Mouse (Mus musculus) spleen, postnatal 4 days (tissue): ENCODE measurements around the gene Tenm2.

Experiments used
- DNase-seq, 2 experiments: peaks; one replicate each; pipeline ENCODE4 v3.0.0; 2022; ENCODE audit warnings: low spot score in 2 of 2

Gene Tenm2

DNA sequence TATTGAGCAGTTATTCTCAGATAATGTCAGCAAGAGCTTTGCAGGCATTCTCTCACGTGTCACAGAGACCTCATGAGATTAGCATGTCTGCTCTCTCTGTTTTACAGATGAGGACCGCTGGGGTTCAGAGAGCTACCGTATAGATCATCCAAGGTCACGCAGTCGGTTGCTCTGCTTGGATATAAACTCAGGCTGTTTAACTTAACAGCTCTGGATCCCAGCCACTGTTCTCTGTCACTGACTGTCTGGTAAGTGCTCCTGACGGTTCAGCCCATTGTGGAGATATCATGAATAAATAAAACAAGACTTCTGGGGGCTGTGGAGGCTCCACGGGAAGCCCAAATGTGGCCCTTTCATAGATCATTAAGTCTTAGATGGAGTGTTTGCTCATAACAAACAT lies 754.2 kb downstream of the Tenm2 start:
- no peak for DNase-seq

DNA sequence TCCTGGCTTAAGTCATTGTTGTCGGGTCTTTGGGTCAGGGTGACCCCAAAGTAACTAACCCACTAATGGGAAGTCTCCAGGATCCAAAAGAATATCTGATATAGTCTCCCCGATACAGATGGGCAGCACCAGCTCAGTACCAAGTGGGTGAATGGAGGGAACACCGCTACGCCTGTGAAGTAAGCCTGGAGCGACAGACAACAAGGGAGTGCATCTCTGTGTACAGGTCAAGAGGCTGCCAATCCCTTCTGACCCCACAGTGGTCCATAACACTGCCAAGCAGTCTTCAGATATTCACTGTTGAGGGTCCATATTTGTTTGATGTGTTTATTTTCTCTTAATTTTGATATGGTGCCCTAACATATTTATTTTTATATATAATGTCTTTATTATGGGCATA lies 754.7 kb downstream of the Tenm2 start:
- no peak for DNase-seq

DNA sequence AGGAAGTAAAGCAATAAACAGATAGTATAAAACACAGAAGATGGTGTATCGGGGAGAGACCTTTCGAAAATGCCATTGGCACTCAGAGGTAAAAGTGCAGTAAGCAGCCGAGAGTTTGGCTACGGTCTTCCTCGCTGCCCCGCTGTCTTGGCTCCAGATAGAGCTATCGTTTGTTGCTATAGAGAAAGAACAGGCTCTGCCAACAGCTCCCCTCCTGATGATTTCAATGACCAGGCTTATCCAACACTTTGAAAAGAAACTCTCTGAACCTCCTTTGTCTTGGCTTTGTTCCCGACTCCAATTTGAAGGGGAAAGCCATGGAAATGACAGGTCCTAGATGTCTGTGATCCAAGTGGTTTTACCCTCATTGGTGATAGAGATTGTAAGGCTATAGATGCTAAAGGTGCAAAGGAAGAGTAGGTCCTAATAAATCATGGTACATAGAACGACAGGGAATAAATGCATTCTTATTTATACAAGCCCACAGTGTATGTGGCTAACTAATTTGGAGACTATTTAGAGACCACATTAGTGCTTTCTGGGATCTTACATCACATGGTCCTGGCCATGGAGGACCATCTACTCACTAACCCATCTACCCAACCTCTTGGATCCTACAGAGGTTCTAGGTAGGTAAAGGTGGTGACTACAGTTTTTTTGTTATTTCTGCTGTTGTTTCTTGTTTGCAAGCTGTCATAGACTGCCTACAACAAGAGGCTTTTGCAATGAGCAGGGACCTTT lies 765.8 kb downstream of the Tenm2 start:
- DNase-seq = no peak

DNA sequence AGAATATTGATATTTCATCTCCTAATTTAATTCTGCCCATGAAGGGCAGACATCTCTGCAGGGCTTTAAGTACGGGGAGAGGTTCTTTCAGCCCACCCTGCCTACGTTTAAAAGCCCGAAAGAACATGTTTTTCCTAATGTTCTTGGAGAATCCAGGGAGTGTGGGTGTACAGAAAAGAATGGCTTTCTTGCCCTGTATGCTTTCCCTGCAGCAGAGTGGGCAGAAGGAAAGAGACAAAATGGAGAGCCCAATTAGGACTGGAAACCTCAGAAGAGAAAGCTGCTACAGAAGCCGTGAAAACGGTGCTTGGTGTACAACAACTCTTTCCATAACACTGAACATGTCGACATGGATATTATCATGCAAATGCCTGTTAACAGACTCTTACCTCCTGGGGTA lies 777.3 kb downstream of the Tenm2 start:
- no peak for DNase-seq

DNA sequence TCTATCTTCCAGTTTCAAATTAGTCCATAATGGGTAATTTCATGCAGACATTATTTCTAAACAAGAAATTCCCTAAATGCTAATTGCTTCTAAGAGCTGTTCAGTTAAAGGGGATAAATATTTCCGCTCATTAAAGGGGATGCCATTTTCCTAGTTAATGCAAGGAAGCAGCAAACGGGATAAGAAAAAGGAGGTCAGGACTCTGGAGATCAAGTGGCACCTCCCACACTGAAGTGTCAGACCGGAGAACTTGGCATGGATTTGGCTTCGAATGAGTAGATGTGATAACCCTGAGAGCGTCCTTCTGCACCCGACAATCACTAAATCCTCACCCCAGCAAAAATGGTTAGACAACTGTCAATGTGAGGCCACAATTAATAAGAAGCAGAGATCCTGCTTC lies 781.7 kb downstream of the Tenm2 start:
- DNase-seq = no peak

DNA sequence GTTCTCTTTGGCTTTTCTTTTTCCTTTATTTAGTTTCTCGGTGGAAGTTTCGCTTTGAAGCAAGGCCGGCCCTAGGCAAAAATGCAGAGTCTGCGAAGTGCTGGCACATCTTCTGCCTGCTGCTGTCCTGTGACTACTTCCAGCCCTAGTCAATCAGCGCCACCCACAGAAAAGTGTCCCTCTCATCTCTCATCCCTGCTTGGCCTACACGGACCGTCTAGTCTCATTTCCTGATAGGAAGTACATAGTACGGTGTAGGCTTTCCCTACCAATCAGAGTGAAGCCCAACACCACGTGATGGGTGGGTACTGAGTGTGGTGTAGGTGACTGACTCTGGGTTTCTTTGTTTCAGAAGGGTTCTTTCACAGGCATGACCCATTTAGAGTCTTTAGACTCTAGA lies 783.3 kb downstream of the Tenm2 start:
- no peak for DNase-seq

DNA sequence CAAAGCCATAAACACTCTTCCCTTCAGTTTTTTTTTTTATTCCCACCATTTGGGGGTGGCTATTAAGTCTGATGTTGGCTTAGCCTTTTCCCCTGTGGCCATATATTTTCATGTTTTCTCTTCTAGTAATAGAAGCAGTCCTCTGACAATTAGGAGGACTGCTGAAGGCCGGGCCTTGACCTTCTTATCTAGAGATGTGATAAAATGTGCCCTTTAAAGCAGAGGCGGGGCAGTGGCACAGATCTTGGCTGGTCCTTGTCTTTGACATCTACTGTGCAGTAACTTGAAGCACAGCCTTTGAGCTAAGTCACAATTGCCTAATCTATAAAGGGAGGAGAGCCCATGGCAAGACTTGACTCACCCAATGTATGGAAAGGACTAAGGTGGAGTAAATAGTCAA lies 789.4 kb downstream of the Tenm2 start:
- no peak for DNase-seq

DNA sequence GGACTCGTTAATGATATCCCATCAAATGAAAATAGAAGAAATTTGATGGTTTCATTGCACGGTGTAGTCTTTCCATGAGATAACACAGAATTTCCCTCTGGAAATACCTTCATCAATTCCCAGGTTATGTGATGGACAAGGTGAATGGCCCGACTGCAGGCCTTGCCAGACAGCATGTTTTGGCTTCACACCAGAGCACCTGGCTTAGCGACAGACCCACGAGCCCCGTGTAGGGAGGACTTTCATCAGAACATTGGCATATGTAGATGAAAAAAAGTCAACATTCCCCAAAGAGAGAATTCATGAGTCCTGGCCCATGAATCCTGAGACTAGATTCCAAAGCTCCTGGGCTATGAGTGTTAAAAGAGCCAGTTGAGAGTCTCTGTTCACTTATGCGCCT lies 791.9 kb downstream of the Tenm2 start:
- DNase-seq = no peak

DNA sequence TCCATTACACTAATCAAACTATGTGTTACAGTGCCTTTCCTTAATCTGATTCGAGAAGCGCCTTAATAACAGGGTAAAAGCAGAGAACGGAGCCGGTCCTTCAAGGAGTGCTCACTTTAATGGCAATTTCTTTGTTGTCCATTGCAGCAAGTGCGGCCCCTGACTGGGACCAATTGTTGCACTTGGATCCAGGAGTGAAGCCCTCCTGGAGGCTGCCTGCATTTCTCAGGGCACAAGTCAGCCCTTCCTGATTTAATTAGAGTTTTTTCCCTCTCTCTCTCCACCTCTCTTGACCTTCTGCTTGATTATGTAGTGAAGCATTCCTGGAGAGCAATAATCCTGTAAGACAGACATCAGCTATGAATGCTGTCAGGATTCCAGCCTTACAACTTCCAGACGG lies 794.0 kb downstream of the Tenm2 start:
- DNase-seq = no peak

DNA sequence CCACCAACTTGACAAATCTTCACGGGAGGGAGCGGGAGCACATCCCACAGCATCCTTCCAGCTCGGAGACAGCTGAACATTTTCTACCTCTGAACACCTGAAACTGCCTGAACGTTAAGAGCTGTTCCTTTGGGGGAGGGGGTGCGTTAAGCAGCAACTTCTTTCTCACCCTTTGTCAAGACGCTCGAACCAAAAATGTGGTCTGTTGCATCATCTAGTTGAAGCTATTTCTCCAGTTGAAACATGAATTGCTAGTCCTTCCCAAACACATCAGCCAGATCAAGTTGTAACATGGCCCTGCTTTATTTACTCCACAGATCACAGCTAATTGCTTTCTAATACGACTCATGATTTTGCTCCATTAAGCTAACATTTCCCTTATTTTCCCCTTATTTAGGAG lies 799.5 kb downstream of the Tenm2 start:
- no peak for DNase-seq

DNA sequence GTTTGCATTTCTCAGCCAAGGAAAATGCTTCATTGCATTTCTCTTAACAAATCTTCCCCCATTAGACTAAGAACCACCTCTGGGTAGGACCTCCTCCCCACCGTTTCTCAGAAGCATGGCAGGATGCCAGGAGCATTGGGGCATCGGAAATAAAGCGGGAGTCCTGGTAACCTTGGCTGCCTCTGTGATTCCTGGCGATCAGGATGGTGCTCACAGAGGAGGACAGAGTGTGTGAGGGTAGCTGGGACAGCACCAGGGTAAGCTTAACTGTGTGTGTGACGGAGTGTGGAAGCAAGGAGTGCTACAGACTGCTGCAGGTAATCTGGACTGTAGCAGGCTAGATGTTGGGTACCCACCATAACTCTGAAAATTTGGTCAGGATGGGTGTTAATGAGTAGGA lies 806.8 kb downstream of the Tenm2 start:
- DNase-seq = no peak

DNA sequence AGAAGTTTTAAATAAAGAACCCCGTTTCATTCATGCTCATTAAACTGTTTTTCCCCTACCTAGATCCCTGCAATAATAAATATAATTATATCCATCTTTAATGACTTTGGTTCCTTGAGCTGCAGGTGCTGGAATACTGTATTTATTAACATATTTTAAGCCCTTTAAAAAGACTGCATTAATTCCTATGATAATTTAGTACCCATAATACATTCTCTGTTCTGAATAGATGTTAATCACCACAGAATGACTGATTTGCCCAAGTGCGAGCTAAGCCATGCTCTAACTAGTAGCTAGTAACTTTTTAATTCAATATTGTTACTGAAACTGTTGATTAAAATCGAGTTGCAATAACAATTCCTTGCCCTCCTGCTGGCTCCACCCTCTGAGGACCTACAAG lies 810.8 kb downstream of the Tenm2 start:
- DNase-seq = no peak

DNA sequence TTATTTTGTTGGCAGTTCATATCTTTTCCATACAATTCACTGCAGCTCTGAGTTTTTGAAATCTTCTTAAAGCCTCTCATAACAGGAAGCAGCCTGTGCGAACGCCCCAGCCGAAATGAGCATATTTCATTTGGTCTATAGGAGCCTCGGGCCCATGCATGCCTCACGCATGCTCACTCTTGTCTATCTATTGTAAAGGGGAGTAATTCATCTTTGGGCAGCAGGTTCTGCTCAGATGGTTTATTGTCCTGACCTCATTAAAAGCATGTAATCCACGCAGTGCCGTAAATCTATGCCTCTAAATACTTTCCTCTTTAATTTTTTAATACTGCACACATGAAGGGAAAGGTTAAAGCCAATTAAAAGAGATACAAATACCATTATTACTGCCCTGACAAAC lies 815.7 kb downstream of the Tenm2 start:
- DNase-seq = no peak

DNA sequence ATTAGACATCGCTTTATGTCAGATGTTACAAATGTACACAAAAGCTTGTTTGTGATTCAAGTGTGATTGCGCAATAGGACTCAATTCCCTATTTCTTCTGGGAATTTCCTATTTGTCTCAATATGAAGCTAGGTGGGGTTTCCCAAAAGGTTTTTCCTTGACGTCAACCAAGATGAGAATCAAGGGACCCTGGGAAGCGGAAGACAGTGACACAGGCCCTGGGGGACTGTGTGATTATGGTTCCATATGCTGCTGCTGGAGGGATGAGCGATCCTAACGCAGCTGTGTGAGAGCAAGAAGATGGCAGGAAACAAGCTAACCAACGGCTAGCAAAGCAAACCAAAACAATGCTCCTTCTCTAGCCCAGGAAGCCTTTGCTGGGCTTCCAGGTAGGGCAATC lies 820.5 kb downstream of the Tenm2 start:
- DNase-seq = no peak

DNA sequence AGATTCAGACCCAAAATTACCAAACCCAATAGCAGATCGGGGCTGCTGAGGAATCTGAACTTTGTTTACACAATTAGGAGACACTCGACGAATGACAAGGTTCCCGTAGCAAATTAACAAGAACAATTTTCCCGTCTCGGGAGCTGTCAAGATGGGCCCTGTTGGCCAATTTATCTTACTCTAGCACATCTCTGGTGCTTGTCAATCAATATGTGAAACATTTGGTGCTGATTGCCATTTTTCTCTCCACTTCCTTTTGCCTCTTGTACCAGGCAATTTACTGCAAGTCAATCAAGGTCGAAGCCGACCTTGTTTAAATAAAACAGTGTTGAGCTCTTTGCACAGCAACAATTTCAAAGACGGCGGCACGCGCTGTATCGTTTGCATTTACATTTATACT lies 824.9 kb downstream of the Tenm2 start:
- no peak for DNase-seq

DNA sequence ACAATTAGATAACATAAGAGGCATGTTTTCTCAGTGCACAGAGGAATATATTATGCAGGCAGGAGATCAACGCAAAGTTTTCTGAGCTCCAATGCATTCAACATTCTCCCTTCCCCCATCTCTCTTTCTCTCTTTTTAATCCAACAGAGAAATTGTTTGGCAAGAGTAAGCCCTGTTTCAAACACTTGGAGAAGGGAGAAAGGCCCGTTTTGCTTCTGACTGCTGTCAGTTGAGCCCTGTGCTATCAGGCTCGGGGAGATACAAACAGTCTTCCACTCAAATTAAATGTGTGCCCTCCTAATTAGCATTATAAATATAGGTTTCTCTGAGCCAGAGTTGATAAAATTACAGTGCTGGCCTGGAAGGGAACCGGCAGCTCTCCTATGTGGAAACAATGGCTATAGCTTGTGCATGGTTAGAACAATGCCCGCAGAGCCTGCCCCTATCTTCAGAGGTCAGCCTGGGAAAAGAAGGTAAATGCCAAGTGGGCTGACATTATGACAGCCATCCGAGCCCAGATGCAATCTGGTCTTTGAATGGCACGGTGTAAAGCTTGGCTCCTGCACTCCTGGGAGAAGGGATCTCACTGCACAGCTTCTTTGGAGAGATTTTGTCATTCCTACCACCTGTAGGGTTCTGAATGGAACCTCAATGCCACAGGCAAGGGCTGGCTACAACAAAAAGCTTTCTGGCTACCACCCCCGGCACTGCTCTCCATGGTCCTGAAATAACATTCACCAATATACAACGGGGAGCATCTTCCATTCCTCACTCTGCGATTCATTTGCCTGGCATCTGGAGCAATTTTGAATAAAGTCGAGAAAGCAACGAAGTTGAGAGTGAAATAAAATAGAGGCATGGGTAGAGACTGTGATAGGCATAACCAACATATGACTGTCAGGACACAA lies 839.7 kb downstream of the Tenm2 start:
- DNase-seq = no peak

DNA sequence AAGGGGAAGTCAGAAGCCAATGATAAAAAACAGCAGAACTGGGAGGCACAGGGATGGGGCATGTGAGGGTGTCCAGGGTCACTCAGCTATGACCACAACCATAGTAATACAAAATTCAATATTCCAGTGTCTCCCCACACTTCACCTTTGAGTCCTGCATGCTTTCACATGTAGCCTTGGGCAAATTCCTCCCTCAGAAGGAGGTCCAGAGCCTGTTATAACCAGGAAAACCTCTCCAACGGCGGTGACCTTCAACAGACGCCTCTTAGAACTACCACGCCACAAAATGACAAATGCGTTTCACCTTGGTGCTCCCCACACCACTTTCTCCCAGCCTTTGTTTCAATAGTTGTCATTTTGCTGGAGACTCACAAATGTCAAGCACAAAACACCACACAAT lies 851.1 kb downstream of the Tenm2 start:
- no peak for DNase-seq

DNA sequence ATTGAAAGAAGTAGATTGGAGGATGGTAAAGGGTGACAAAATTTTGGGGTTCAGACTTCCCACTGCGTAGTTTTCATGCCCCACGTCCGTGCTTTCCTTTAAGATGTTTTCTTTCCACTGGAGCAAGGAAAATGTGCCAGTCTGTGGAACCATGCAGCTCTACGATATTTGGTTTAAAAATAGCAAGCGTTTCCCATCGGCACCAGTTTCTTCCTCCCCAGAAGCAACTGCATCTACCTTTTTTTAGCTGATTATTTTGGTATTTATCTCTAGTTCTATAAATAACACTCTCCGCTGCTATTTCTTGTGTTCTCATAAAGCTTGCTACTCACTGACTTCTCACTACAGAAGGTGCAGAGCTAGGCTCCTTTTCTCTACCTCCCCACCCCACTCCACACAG lies 864.0 kb downstream of the Tenm2 start:
- DNase-seq = no peak

DNA sequence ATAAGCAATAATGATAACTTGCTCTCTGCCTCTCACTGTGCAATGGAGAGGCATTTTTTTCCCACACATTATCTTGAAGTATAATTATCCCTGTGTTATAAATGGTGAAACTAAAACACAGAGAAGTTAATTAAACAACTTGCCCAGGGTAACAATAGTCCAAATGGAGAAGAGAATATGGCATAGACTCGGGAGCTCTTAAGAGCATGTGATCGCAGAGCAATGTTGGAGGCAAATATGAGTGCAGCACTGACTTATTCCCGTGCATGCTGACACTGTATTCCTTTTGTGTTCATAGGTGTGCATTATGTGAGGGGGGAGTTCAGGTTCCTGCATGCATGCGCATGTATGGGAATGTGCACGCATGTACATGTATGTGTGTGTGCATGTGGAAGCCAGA lies 870.7 kb downstream of the Tenm2 start:
- DNase-seq = no peak

DNA sequence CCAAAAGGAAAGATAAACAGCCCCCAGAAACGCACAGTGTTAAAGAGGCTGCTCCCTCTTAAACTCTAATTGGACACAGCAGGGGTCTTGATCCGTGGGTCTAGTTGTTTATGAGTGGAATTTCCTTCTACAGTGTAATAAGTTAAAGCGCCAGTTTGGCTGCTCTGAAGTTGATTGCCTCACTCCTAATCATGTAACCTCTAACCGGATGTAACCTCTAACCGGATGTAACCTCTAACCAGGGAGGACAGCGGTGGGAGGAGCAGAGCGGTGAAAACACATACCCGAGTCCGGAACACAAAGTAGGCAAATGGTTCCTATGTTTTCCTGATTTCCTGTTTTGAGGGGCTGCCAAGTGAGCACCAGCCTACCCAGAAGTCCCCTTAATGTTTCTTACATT lies 871.3 kb downstream of the Tenm2 start:
- DNase-seq = no peak

DNA sequence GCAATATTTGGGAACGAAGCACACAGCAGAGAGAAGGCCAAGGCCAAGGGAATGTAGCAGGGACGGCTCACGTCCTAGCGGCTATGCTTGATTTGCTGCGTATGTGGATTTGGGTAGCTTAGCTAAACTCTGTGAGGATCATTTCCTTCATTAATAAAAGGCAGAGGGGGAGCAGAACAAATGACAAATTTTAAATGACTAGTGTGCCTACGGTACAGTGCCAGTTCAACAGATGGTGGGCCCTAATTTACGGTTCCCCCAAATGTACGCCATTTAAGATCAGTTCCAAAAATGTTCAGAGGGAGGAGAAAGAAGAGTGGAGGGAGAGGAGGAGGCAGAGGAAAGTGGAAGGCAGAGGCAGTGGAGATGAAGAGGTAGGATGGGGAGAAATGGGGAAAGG lies 873.2 kb downstream of the Tenm2 start:
- no peak for DNase-seq

DNA sequence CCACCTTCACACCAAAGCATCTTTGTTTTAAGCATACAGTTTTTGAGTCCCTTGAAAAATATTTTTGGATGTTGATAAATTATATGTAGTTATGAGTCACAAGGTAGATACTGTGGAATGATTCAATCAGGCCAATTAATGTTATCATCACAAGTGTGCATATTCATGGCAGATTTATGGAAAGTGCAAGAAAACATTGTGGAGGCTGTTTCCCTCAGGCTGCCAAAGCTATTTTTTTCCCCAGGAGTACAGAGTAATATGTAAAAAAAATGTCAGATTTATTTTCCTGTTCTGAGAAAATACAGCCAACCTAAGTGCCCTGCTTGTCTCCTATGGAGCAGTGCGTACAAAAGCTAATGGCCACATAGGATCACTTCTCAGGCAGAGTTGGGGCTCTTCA lies 882.5 kb downstream of the Tenm2 start:
- DNase-seq = no peak

DNA sequence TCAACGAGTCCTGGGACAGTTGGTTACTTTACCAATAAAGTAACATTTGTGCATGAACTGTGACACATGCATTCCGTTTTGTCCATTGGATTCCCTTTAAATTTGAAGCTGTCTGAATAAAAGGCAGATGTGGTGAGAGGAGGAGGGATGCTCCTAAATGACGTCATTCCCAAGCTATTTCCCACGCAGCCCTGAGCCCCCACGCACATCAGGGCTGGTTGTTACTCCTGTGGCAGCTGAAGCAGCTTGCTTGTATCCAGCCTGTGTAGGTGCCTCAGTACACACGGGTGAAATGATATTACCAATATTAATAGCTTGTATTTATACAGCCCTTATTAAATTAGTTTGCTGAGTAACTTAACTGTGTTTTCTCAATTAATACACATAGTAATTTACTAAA lies 884.0 kb downstream of the Tenm2 start:
- DNase-seq = no peak
